Comparison of ENCODE assay signal across 16 mouse cellular contexts in the genomic region with DNA sequence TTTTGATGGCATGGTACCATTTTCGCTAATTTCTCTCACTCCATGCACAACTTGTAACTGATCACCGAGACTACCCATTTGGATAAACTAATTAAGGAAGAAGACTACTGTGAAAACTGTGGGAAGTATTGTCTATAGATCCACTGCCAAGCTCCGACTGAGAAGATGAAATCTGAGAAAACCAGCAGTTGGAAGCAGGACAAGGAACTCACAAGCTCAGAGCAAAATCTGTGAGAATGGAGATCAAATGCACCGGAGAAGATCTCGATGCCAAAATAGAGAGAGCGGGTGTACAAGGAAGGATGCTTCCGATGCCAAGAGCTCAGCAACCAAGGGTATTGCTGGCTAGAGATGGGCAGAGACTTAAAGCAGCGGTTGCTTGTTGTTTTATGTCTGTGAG. TPM values are rescaled to one million over a fixed set of nuclear protein-coding genes. Genes with fewer than 3 reads are reported as not detected.
DNase-seq lines count a peak whose midpoint lies in the region; ATAC-seq and TF ChIP-seq lines count a peak whose summit lies in the region.
"Had no signal": no experiment of that assay in that cellular context is flagged by ENCODE, and none has a peak within 500 bp of the region (broad histone marks: within the 10 kb centered on the region; RNA-seq: fewer than 3 reads in every experiment).

No protein-coding gene starts in this region.

- TF ChIP-seq POLR2A in brain, embryonic 14.5 days (IDR thresholded peaks at IDR 0.05; ENCODE audit: borderline replicate concordance, extremely low read depth, insufficient read depth, insufficient read length, poor library complexity, severe bottlenecking) = no peak

- ATAC-seq in frontal cortex, adult (ENCODE audit: low TSS enrichment) = peak; percentile 95
- ATAC-seq: midbrain, embryonic 13.5 days had no signal

- no peak for TF ChIP-seq CTCF in brain, embryonic 14.5 days (IDR thresholded peaks at IDR 0.05; ENCODE audit: borderline replicate concordance, extremely low read depth, insufficient read depth, insufficient read length)

- no peak for DNase-seq in frontal cortex, postnatal 25 days (ENCODE audit: low spot score in 2 of 2)
- peak; percentile 18 to 23 for DNase-seq in left cerebral cortex, adult 18-20 months (ENCODE audit: low spot score in 2 of 2)
- no peak for DNase-seq in left cerebral cortex, adult 11 months (ENCODE audit: low spot score)
- DNase-seq in brain, adult 2 months (ENCODE audit: low read depth, low spot score) = peak; percentile 80
- DNase-seq in brain, embryonic 14.5 days (ENCODE audit: low read depth) = peak; percentile 66
- DNase-seq in thymus, postnatal 0 days (ENCODE audit: low spot score) = no peak
- DNase-seq: adrenal gland, adult 2 months; cerebellum, adult 9-10 months; gastrocnemius, postnatal 14 days; heart, adult 18-20 months; heart, postnatal 14 days; kidney, adult 11 months; kidney, postnatal 36 days; lung, embryonic 14.5 days had no signal

RNA-seq across cellular contexts. Expression of a gene that starts 12.8 kb away (rescaled TPM):
- total RNA-seq in left cerebral cortex, adult 18-20 months (2021) = 10 to 100 TPM; 38.7 to 39.5 TPM
- polyA plus RNA-seq in brain, embryonic 14.5 days (2012; rRNA removed) = 25.3 and 33.3 TPM in 2 replicates
- 6.0 and 6.5 TPM in 2 replicates for polyA plus RNA-seq in thymus, postnatal 0 days (2015; fragmentation: Nextera tagmentation; extraction: Ambion mirVana)

Comparison
In these comparisons a context has a peak if more than half of its experiments do, and no peak if none do; other contexts are left out.
1. DNase-seq: peak in left cerebral cortex, adult 18-20 months (2 of 2), brain, adult 2 months (single experiment) and brain, embryonic 14.5 days (single experiment); none in frontal cortex, postnatal 25 days (0 of 2), left cerebral cortex, adult 11 months (single experiment) and thymus, postnatal 0 days (single experiment).